9 mouse cellular contexts compared by ENCODE assay signal in the genomic region with DNA sequence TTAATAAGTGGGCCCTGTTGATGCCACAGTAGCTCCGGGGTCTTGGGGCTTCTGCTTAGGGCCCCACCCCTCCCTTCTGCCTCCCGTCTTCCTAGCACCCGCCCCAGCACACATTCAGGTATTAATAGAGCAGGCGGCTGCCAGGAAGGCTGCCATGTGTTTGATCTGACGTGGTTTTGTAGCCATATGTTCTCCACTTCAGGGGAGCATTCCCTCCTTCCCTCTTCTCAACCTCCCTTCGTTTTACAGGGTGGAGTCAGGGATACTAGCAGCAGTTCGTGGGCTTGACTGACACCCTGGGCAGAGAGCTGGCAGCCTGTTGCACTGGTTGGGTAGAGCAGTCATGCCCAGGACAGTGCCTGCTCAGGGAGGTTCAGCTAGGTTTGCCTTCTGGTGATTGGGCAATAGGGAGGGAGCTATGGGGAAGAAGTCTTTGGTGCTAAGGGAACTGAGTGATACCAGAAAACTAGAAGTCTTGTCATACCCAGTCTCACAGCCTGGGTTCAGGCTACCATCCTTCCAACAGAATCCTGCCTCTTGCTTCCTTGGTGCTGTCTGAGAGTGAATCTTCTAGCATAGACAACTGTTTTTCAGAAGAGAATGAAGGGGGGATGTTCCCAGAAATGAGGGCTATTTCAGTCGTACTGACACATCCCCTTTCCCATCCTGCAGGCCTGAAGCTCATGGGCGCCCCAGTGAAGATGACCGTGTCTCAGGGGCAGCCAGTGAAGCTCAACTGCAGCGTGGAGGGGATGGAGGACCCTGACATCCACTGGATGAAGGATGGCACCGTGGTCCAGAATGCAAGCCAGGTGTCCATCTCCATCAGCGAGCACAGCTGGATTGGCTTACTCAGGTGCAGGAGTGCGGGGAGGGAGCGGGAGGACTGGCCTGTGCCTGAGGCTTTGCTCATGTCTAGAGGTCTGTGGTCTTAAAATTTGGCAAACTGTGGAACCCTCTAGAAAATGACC. TPM values are rescaled to one million over a fixed set of nuclear protein-coding genes. Genes with fewer than 3 reads are reported as not detected.
DNase-seq lines count a peak whose midpoint lies in the region; ATAC-seq and TF ChIP-seq lines count a peak whose summit lies in the region.
"Had no signal": no experiment of that assay in that cellular context is flagged by ENCODE, and none has a peak within 500 bp of the region (broad histone marks: within the 10 kb centered on the region; RNA-seq: fewer than 3 reads in every experiment).

No protein-coding gene starts in this region.

- peak overlapping the region; percentile 94; the same call in 1 of the 2 replicates for H3K9ac ChIP-seq in hindbrain, embryonic 12.5 days
- peak overlapping the region; percentile 90; the same call in 1 of the 2 replicates for H3K9ac ChIP-seq in midbrain, postnatal 0 days (replicated peaks; ENCODE audit: low read length, poor library complexity, severe bottlenecking)
- no peak overlapping the region for H3K9ac ChIP-seq in liver, embryonic 12.5 days
- H3K9ac ChIP-seq: liver, embryonic 15.5 days had no signal

- H3K4me1 ChIP-seq in hindbrain, embryonic 12.5 days = peaks cover 56% of the 10 kb centered on the region
- no peaks in the 10 kb centered on the region for H3K4me1 ChIP-seq in midbrain, postnatal 0 days (ENCODE audit: insufficient read depth, low read length)
- peaks cover 31% of the 10 kb centered on the region for H3K4me1 ChIP-seq in liver, embryonic 12.5 days

- peak overlapping the region; percentile 99 for H3K4me2 ChIP-seq in hindbrain, embryonic 12.5 days (replicated peaks)
- peak overlapping the region; percentile 96 for H3K4me2 ChIP-seq in midbrain, postnatal 0 days (ENCODE audit: low read depth, low read length, poor library complexity, severe bottlenecking)
- H3K4me2 ChIP-seq in liver, embryonic 12.5 days = no peak overlapping the region

- H3K27ac ChIP-seq in hindbrain, embryonic 12.5 days = no peak overlapping the region
- H3K27ac ChIP-seq in midbrain, postnatal 0 days (ENCODE audit: low read depth, low read length) = no peak overlapping the region
- H3K27ac ChIP-seq in liver, embryonic 12.5 days = no peak overlapping the region
- H3K27ac ChIP-seq: liver, embryonic 15.5 days had no signal

- no peak for TF ChIP-seq CTCF in midbrain, postnatal 0 days (IDR thresholded peaks at IDR 0.05)

- no peaks in the 10 kb centered on the region for H3K9me3 ChIP-seq in hindbrain, embryonic 12.5 days (replicated peaks)
- no peaks in the 10 kb centered on the region for H3K9me3 ChIP-seq in midbrain, postnatal 0 days (ENCODE audit: low read length)
- no peaks in the 10 kb centered on the region for H3K9me3 ChIP-seq in liver, embryonic 12.5 days (replicated peaks)
- H3K9me3 ChIP-seq: liver, embryonic 15.5 days had no signal

- peak; percentile 45 for DNase-seq in layer of hippocampus, postnatal 36 days
- DNase-seq in layer of hippocampus, adult 8-10 months (ENCODE audit: low spot score in 2 of 2) = no peak
- DNase-seq in cerebellum, postnatal 10 days = peak; percentile 58 to 65
- DNase-seq in midbrain, postnatal 0 days (ENCODE audit: low spot score) = no peak
- no peak for DNase-seq in gastrocnemius, adult 18-20 months (ENCODE audit: low spot score)
- no peak for DNase-seq in MN1 (ENCODE audit: low spot score)

- no peak for ATAC-seq in hindbrain, embryonic 12.5 days (ENCODE audit: low FRiP score)
- ATAC-seq in midbrain, postnatal 0 days (ENCODE audit: low FRiP score) = no peak
- ATAC-seq in liver, embryonic 12.5 days = no peak

- peaks cover 30% of the 10 kb centered on the region for H3K27me3 ChIP-seq in hindbrain, embryonic 12.5 days
- 0 out of 2 replicates have a peak, but pooled peaks cover 4% of the 10 kb centered on the region for H3K27me3 ChIP-seq in midbrain, postnatal 0 days (ENCODE audit: insufficient read depth, low read length)
- H3K27me3 ChIP-seq in liver, embryonic 12.5 days (replicated peaks) = peaks cover 96% of the 10 kb centered on the region

- H3K4me3 ChIP-seq in hindbrain, embryonic 12.5 days = peak overlapping the region; percentile 71
- peak overlapping the region; percentile 82; the same call in 1 of the 2 replicates for H3K4me3 ChIP-seq in midbrain, postnatal 0 days (ENCODE audit: low read depth, low read length)
- H3K4me3 ChIP-seq in liver, embryonic 12.5 days = no peak overlapping the region

- WGBS in hindbrain, embryonic 12.5 days = 44% methylated on average over 15 of the region's 15 CpGs
- WGBS in midbrain, postnatal 0 days = 46% methylated on average over 15 of the region's 15 CpGs
- WGBS in liver, embryonic 12.5 days (ENCODE audit: insufficient replicate concordance) = 52% methylated on average over 15 of the region's 15 CpGs

- peaks cover 6% of the 10 kb centered on the region; the same call in 1 of the 2 replicates for H3K36me3 ChIP-seq in hindbrain, embryonic 12.5 days
- H3K36me3 ChIP-seq in midbrain, postnatal 0 days (ENCODE audit: insufficient read depth, low read length) = peaks cover 4% of the 10 kb centered on the region; the same call in 1 of the 2 replicates
- H3K36me3 ChIP-seq in liver, embryonic 12.5 days = no peaks in the 10 kb centered on the region
- H3K36me3 ChIP-seq: liver, embryonic 15.5 days had no signal

RNA-seq across cellular contexts. Expression of gene Tyro3, which starts 3.6 kb away (rescaled TPM):
- 10 to 100 TPM; 73.1 to 85.1 TPM for total RNA-seq in layer of hippocampus, postnatal 36 days (2021)
- 10 to 100 TPM; 86.0 to 95.4 (median 91.3) TPM for total RNA-seq in layer of hippocampus, adult 8-10 months (2022)
- 27.1 and 27.8 TPM in 2 replicates for polyA plus RNA-seq in hindbrain, embryonic 12.5 days (2016; fragmentation: Nextera tagmentation; extraction: Ambion mirVana)
- total RNA-seq in midbrain, postnatal 0 days (2014; rRNA removed) = 66.3 and 72.0 TPM in 2 replicates
- 21.3 and 21.8 TPM in 2 replicates for polyA plus RNA-seq in midbrain, postnatal 0 days (2015; fragmentation: Nextera tagmentation; extraction: Ambion mirVana)
- under 1 TPM; 0.27 to 0.95 TPM for total RNA-seq in gastrocnemius, adult 18-20 months (2021)
- polyA plus RNA-seq in liver, embryonic 12.5 days (2016; fragmentation: Nextera tagmentation; extraction: Ambion mirVana) = 2.5 and 3.1 TPM in 2 replicates

RNA-seq across cellular contexts. Expression of gene Rpap1, which starts 13.8 kb away (rescaled TPM):
- 10 to 100 TPM; 15.1 to 18.3 TPM for total RNA-seq in layer of hippocampus, postnatal 36 days (2021)
- 10 to 100 TPM; 18.6 to 21.5 (median 19.2) TPM for total RNA-seq in layer of hippocampus, adult 8-10 months (2022)
- 29.3 and 31.0 TPM in 2 replicates for polyA plus RNA-seq in hindbrain, embryonic 12.5 days (2016; fragmentation: Nextera tagmentation; extraction: Ambion mirVana)
- 16.0 and 20.5 TPM in 2 replicates for total RNA-seq in midbrain, postnatal 0 days (2014; rRNA removed)
- polyA plus RNA-seq in midbrain, postnatal 0 days (2015; fragmentation: Nextera tagmentation; extraction: Ambion mirVana) = 11.1 and 11.4 TPM in 2 replicates
- 10 to 100 TPM; 14.6 to 16.6 TPM for total RNA-seq in gastrocnemius, adult 18-20 months (2021)
- 17.4 and 17.8 TPM in 2 replicates for polyA plus RNA-seq in liver, embryonic 12.5 days (2016; fragmentation: Nextera tagmentation; extraction: Ambion mirVana)

RNA-seq across cellular contexts. Expression of gene Ltk, which starts 40.9 kb away (rescaled TPM):
- 10 to 100 TPM; 11.6 to 13.0 TPM for total RNA-seq in layer of hippocampus, postnatal 36 days (2021)
- total RNA-seq in layer of hippocampus, adult 8-10 months (2022) = 10 to 100 TPM; 13.4 to 17.8 (median 14.7) TPM
- 0.23 and 0.34 TPM in 2 replicates for polyA plus RNA-seq in hindbrain, embryonic 12.5 days (2016; fragmentation: Nextera tagmentation; extraction: Ambion mirVana)
- total RNA-seq in midbrain, postnatal 0 days (2014; rRNA removed) = 8.1 and 9.9 TPM in 2 replicates
- polyA plus RNA-seq in midbrain, postnatal 0 days (2015; fragmentation: Nextera tagmentation; extraction: Ambion mirVana) = 2.7 and 3.2 TPM in 2 replicates
- total RNA-seq in gastrocnemius, adult 18-20 months (2021) = not detected
- 0.19 TPM in 1 of 2 replicates, not detected in the other for polyA plus RNA-seq in liver, embryonic 12.5 days (2016; fragmentation: Nextera tagmentation; extraction: Ambion mirVana)

RNA-seq across cellular contexts. Expression of gene Itpka, which starts 59.0 kb away (rescaled TPM):
- 100 to 1,000 TPM; 252 to 262 TPM for total RNA-seq in layer of hippocampus, postnatal 36 days (2021)
- total RNA-seq in layer of hippocampus, adult 8-10 months (2022) = 100 to 1,000 TPM; 213 to 245 (median 228) TPM
- 0.53 TPM in 2 replicates for polyA plus RNA-seq in hindbrain, embryonic 12.5 days (2016; fragmentation: Nextera tagmentation; extraction: Ambion mirVana)
- 0.42 and 3.4 TPM in 2 replicates for total RNA-seq in midbrain, postnatal 0 days (2014; rRNA removed)
- polyA plus RNA-seq in midbrain, postnatal 0 days (2015; fragmentation: Nextera tagmentation; extraction: Ambion mirVana) = 0.50 and 0.57 TPM in 2 replicates
- not detected for total RNA-seq in gastrocnemius, adult 18-20 months (2021)
- 3.8 and 4.1 TPM in 2 replicates for polyA plus RNA-seq in liver, embryonic 12.5 days (2016; fragmentation: Nextera tagmentation; extraction: Ambion mirVana)

Comparison
In these comparisons a context has a peak if more than half of its experiments do, and no peak if none do; other contexts are left out.
1. DNase-seq: peak in layer of hippocampus, postnatal 36 days (2 of 2) and cerebellum, postnatal 10 days (2 of 2); none in layer of hippocampus, adult 8-10 months (0 of 2), midbrain, postnatal 0 days (single experiment), gastrocnemius, adult 18-20 months (single experiment) and MN1 (single experiment).
2. RNA of gene Tyro3, which starts 3.6 kb away (total RNA-seq): 86.0 to 95.4 TPM in layer of hippocampus, adult 8-10 months, 73.1 to 85.1 TPM in layer of hippocampus, postnatal 36 days and 66.3 to 72.0 TPM in midbrain, postnatal 0 days; 0.27 to 0.95 TPM in gastrocnemius, adult 18-20 months; every median in the first group is over 10 times any median in the second.